Mouse (Mus musculus) myocyte (in vitro differentiated cells): Measurements from ENCODE around the gene Gprc5b. TPM values are rescaled to one million over a fixed set of nuclear protein-coding genes. Genes with fewer than 3 reads are reported as not detected.
A peak's percentile ranks its signal among the peaks of the same experiment; 100 is the strongest.

ENCODE experiments used
- H3K27me3 ChIP-seq: one replicate; pipeline ENCODE4 v1.6.1; 2011; ENCODE audit not compliant: control insufficient read depth, insufficient read depth, insufficient read length
- H3K36me3 ChIP-seq: one replicate; pipeline ENCODE4 v1.6.1; 2011; ENCODE audit not compliant: control insufficient read depth, insufficient read depth
- H3K4me2 ChIP-seq: one replicate; pipeline ENCODE4 v1.6.1; 2011; ENCODE audit warnings: low read depth, control low read depth
- H3K4me3 ChIP-seq: one replicate; pipeline ENCODE4 v1.5.1; 2011; ENCODE audit warnings: mild to moderate bottlenecking, control low read depth, moderate library complexity
- H3K79me2 ChIP-seq: one replicate; pipeline ENCODE4 v1.6.1; 2011; ENCODE audit not compliant: control insufficient read depth, insufficient read depth
- H3ac ChIP-seq: one replicate; pipeline ENCODE4 v1.6.1; 2011; ENCODE audit not compliant: control insufficient read depth, insufficient read length
- CEBPB ChIP-seq: IDR thresholded peaks from 2 replicates; pipeline ENCODE4 v1.6.1; 2011; ENCODE audit warnings: mild to moderate bottlenecking, moderate library complexity; ENCODE audit not compliant: poor library complexity, insufficient read depth, severe bottlenecking
- E2F4 ChIP-seq: IDR thresholded peaks from one replicate; pipeline ENCODE4 v1.6.1; 2011; ENCODE audit warnings: mild to moderate bottlenecking, control low read depth, moderate library complexity; ENCODE audit not compliant: insufficient read depth
- MAX ChIP-seq: IDR thresholded peaks from one replicate; pipeline ENCODE4 v1.6.1; 2011; ENCODE audit warnings: low read depth, mild to moderate bottlenecking, control low read depth
- MYOD1 ChIP-seq, 3 experiments: IDR thresholded peaks; one replicate each; pipeline ENCODE4 v1.6.1; 2011; ENCODE audit warnings: control low read depth in 2 of 3, low read depth in 2 of 3, mild to moderate bottlenecking in 2 of 3, moderate library complexity in 1 of 3; ENCODE audit not compliant: insufficient read length in 2 of 3, control insufficient read depth in 1 of 3
- MYOG ChIP-seq, 3 experiments: IDR thresholded peaks; one replicate each; pipeline ENCODE4 v1.6.1; 2011; ENCODE audit warnings: control low read depth in 2 of 3, low read depth in 2 of 3, mild to moderate bottlenecking in 2 of 3; ENCODE audit not compliant: insufficient read length in 2 of 3, control insufficient read depth in 1 of 3, insufficient read depth in 1 of 3
- POLR2A ChIP-seq: IDR thresholded peaks from one replicate; pipeline ENCODE4 v1.6.1; 2011; ENCODE audit warnings: low read depth, mild to moderate bottlenecking, control low read depth, moderate library complexity; ENCODE audit not compliant: insufficient read length
- POLR2AphosphoS2 ChIP-seq: IDR thresholded peaks from one replicate; pipeline ENCODE4 v1.6.1; 2011; ENCODE audit warnings: low read depth, control low read depth; ENCODE audit not compliant: insufficient read length
- REST ChIP-seq: IDR thresholded peaks from one replicate; pipeline ENCODE4 v1.6.1; 2011; ENCODE audit warnings: mild to moderate bottlenecking, control low read depth, moderate library complexity; ENCODE audit not compliant: insufficient read depth, insufficient read length
- SRF ChIP-seq: IDR thresholded peaks from one replicate; pipeline ENCODE4 v1.6.1; 2011; ENCODE audit warnings: low read depth; ENCODE audit not compliant: control insufficient read depth, insufficient read length
- TCF12 ChIP-seq: IDR thresholded peaks from one replicate; pipeline ENCODE4 v1.6.1; 2011; ENCODE audit warnings: mild to moderate bottlenecking, control low read depth; ENCODE audit not compliant: poor library complexity, insufficient read depth, severe bottlenecking
- TCF3 ChIP-seq: IDR thresholded peaks from one replicate; pipeline ENCODE4 v1.6.1; 2011; ENCODE audit warnings: low read depth, control low read depth; ENCODE audit not compliant: insufficient read length
- USF1 ChIP-seq: IDR thresholded peaks from one replicate; pipeline ENCODE4 v1.6.1; 2011; ENCODE audit warnings: low read depth, mild to moderate bottlenecking, control low read depth, moderate library complexity
- polyA plus RNA-seq: library from polyadenylated mRNA; unstranded; fragments of >200 nt; fragmentation: generic; extraction: Trizol; gene quantifications from one replicate; pipeline ENCODE4 v1.2.1, GENCODE M21; 2012; ENCODE audit warnings: missing spikeins

Gene Gprc5b
- polyA plus RNA-seq, 1 experiment = 27.5 TPM

DNA sequence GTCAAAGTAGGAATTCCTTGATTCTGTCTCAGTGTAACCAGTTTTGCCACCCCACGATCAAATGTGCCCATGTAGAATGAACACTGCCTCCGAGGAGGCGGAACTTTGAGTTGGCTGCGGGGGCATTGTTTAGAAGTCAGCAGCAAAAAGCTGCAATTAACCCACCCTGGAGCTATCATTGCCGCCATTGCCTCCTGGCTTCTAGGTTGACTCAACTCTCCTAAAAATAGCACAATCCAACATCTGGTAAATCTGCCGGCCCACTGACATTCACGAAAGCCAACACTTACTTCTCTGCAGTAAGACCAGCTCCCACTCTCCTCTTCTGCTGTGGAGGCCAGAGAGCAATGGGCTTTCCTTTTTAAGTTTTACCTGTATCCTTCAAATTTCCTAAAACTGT is 35.8 kb downstream of the Gprc5b start:
- H3K4me2 ChIP-seq = peak overlapping the region; percentile 38
- TF ChIP-seq SRF (no peak), MYOD1 (IDR thresholded peaks at IDR 0.05; ENCODE audit: control insufficient read depth in 1 of 3, insufficient read length in 2 of 3, low read depth in 2 of 3) (no peak), POLR2A (no peak), REST (no peak)
- H3ac ChIP-seq = no peak overlapping the region
- H3K36me3 ChIP-seq = no peaks in the 10 kb centered on the region
- no peaks in the 10 kb centered on the region for H3K27me3 ChIP-seq
- H3K4me3 ChIP-seq = no peak overlapping the region
- H3K79me2 ChIP-seq = no peaks in the 10 kb centered on the region

GRCm38 (mm10) chr7:118956616-118957246 is 38.3 kb downstream of the Gprc5b start:
- no peaks in the 10 kb centered on the region for H3K27me3 ChIP-seq
- H3K79me2 ChIP-seq = no peaks in the 10 kb centered on the region
- no peak overlapping the region for H3ac ChIP-seq
- H3K4me3 ChIP-seq = no peak overlapping the region
- TF ChIP-seq TCF12 (no peak), TCF3 (no peak), E2F4 (no peak), POLR2A (no peak), REST (no peak), USF1 (no peak), SRF (no peak), MAX (no peak), CEBPB (no peak), POLR2AphosphoS2 (no peak), MYOG (IDR thresholded peaks at IDR 0.05; ENCODE audit: control insufficient read depth in 1 of 3, insufficient read depth in 1 of 3, insufficient read length in 2 of 3, low read depth in 2 of 3) (no peak), MYOD1 (IDR thresholded peaks at IDR 0.05; ENCODE audit: control insufficient read depth in 1 of 3, insufficient read length in 2 of 3, low read depth in 2 of 3) (no peak)
- peak overlapping the region; percentile 0 for H3K4me2 ChIP-seq
- no peaks in the 10 kb centered on the region for H3K36me3 ChIP-seq

- H3ac ChIP-seq = no peak overlapping the region
- H3K36me3 ChIP-seq = no peaks in the 10 kb centered on the region
- H3K27me3 ChIP-seq = no peaks in the 10 kb centered on the region
- no peak overlapping the region for H3K4me3 ChIP-seq
- H3K79me2 ChIP-seq = no peaks in the 10 kb centered on the region
- no peak overlapping the region for H3K4me2 ChIP-seq
- TF ChIP-seq USF1 = peak; percentile 61
- TF ChIP-seq E2F4 = no peak
Observed at GRCm38 (mm10) chr7:118954968-118955367, 40.0 kb downstream of the Gprc5b start.

DNA sequence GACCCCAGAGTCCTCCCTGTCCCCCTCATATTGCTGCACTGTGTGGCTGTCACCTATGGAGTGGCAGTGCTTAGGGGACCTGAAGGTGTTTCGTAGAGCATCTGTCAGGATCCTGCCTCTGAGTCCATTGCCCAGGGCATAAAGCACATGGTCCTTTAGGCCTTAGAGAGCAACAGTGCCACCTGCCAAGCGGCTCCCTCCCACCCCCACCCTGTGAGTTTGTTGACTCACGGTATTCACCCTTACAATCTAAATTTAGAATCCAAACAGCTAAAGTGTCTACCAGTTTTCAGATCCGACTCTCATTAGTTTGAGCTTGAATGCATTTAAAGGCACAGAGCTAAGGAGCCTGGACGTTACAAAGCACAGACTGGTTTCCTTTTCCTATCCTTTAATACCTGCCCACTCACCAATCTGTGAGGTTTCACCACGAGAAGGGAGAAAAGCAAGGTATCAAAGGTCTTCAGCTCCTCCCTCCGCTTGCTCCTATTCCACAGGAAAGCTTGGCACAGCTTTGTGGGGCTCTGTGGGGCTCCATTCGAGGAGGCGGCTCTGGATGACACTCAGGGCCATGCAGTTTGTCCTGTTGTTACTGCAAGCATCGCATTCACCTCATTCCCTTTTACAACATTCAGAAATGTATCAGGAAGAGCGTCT is 41.3 kb downstream of the Gprc5b start:
- H3K4me3 ChIP-seq = no peak overlapping the region

DNA sequence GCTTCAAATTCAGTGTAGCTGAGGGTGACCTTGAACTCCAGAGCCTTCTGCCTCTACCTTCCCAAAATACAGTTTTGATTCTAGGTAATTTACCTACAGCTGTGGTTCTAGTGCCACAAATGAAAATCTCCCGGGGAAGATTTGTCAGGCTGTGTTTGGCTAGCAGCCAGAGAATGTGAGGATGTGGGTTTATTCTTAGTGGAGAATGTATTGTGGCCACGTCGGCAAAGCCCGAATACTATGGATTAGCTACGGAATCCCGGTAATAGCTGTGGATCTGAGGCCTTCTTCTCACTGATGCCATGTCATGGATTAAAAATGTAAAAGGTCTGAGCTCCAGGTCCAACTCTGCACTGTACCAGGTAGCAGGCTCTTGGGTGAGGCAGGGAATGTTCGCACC is 45.3 kb downstream of the Gprc5b start:
- Histone ChIP-seq H3K27me3 (no peaks in the 10 kb centered on the region), H3ac (no peak overlapping the region), H3K4me2 (no peak overlapping the region), H3K79me2 (no peaks in the 10 kb centered on the region), H3K4me3 (no peak overlapping the region), H3K36me3 (no peaks in the 10 kb centered on the region)
- TF ChIP-seq POLR2A = no peak
- TF ChIP-seq SRF = no peak
- no peak for TF ChIP-seq MAX
- TF ChIP-seq MYOD1 (IDR thresholded peaks at IDR 0.05; ENCODE audit: control insufficient read depth in 1 of 3, insufficient read length in 2 of 3, low read depth in 2 of 3) = no peak
- no peak for TF ChIP-seq REST
- no peak for TF ChIP-seq TCF3
- TF ChIP-seq CEBPB = no peak
- TF ChIP-seq USF1 = no peak
- TF ChIP-seq POLR2AphosphoS2 = no peak
- TF ChIP-seq E2F4 = no peak
- TF ChIP-seq TCF12 = no peak
- no peak for TF ChIP-seq MYOG (IDR thresholded peaks at IDR 0.05; ENCODE audit: control insufficient read depth in 1 of 3, insufficient read depth in 1 of 3, insufficient read length in 2 of 3, low read depth in 2 of 3)

More for the DNA sequence above, 41.3 kb downstream of the Gprc5b start:
- no peak overlapping the region for H3ac ChIP-seq
- no peaks in the 10 kb centered on the region for H3K79me2 ChIP-seq
- H3K4me2 ChIP-seq = no peak overlapping the region
- H3K27me3 ChIP-seq = no peaks in the 10 kb centered on the region
- H3K36me3 ChIP-seq = no peaks in the 10 kb centered on the region
- no peak for TF ChIP-seq USF1
- peak in 1 of 3 experiments; percentile 64 for TF ChIP-seq MYOD1 (IDR thresholded peaks at IDR 0.05; ENCODE audit: control insufficient read depth in 1 of 3, insufficient read length in 2 of 3, low read depth in 2 of 3)
